In the genomic region with DNA sequence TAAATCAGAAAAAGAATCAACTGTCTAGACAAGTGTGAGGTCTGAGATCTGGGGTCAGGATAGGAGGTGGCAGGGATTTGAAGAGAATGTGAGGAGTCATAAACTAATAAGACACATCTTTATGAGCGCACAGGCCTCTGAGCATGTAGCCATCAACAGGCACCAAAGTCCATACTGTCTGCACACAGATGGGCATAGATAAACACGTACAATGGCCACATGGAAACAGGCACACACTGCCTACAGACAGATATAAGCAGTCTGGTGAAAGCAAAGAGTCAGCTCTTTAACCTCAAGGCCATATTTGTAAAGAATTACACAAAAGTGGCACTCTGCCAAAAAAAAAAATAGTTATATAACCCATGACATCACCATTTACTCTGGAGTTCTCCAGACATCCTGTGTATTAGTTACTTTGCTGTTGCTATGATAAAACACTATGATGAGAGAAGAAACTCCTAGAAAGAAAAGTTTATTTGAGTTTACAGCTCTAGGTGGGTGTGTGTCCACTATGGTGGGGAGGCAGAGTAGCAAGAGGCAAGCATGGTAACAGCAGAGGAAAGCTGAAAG, we compare ENCODE assay signal across 29 mouse cellular contexts.
DNase-seq lines count a peak whose midpoint lies in the region; ATAC-seq and TF ChIP-seq lines count a peak whose summit lies in the region.
"Had no signal": no experiment of that assay in that cellular context is flagged by ENCODE, and none has a peak within 500 bp of the region (broad histone marks: within the 10 kb centered on the region; RNA-seq: fewer than 3 reads in every experiment).

No protein-coding gene starts in this region.

- TF ChIP-seq POLR2A in kidney, adult 2 months (IDR thresholded peaks at IDR 0.05; ENCODE audit: low read depth, low read length) = no peak

- ATAC-seq in lung, embryonic 16.5 days (ENCODE audit: low read depth) = peak; percentile 48; the same call in 1 of the 2 replicates
- ATAC-seq in hindbrain, embryonic 16.5 days = no peak
- ATAC-seq: forebrain, embryonic 14.5 days; inflammation-experienced regulatory T-cells, adult 6 months; midbrain, embryonic 15.5 days had no signal

- H3K9me3 ChIP-seq in lung, embryonic 16.5 days (ENCODE audit: control insufficient read depth, low read length) = no peaks in the 10 kb centered on the region
- no peaks in the 10 kb centered on the region for H3K9me3 ChIP-seq in limb, embryonic 10.5 days (replicated peaks)
- no peaks in the 10 kb centered on the region for H3K9me3 ChIP-seq in hindbrain, embryonic 16.5 days (ENCODE audit: control insufficient read depth, low read length)
- H3K9me3 ChIP-seq: heart, embryonic 10.5 days; kidney, embryonic 15.5 days; midbrain, embryonic 10.5 days; midbrain, embryonic 15.5 days; neural tube, embryonic 15.5 days; stomach, embryonic 15.5 days had no signal

- H3K4me2 ChIP-seq in lung, embryonic 16.5 days (ENCODE audit: low read depth, low read length) = no peak overlapping the region
- H3K4me2 ChIP-seq in hindbrain, embryonic 16.5 days (ENCODE audit: low read length) = no peak overlapping the region
- H3K4me2 ChIP-seq: hindbrain, embryonic 14.5 days; kidney, embryonic 15.5 days; liver, embryonic 11.5 days; midbrain, embryonic 15.5 days; neural tube, embryonic 15.5 days; stomach, embryonic 15.5 days had no signal

- peak; percentile 44 for DNase-seq in kidney, adult 2 months
- DNase-seq in kidney, adult 18-20 months = no peak
- no peak for DNase-seq in lung, adult 18-20 months
- peak; percentile 61 for DNase-seq in adipocyte (ENCODE audit: low spot score)
- DNase-seq in limb, embryonic 10.5 days (ENCODE audit: low spot score) = no peak
- DNase-seq in left cerebral cortex, adult 18-20 months (ENCODE audit: low spot score in 2 of 2) = no peak
- DNase-seq: adrenal gland, adult 2 months; B cell, adult 2 months; cerebellum, adult 8-10 months; cerebellum, postnatal 25 days; gastrocnemius, postnatal 25 days; heart, postnatal 4 days; kidney, postnatal 25 days; lung, adult 2 months; right cerebral cortex, postnatal 25 days; thymus, adult 18-20 months; thymus, postnatal 25 days had no signal

- no peaks in the 10 kb centered on the region for H3K27me3 ChIP-seq in kidney, adult 2 months (replicated peaks; ENCODE audit: control insufficient read depth, insufficient read depth, low read length)
- peaks cover 9% of the 10 kb centered on the region for H3K27me3 ChIP-seq in lung, embryonic 16.5 days (ENCODE audit: control insufficient read depth, insufficient read depth, low read depth, low read length)
- no peaks in the 10 kb centered on the region for H3K27me3 ChIP-seq in limb, embryonic 10.5 days (ENCODE audit: low read depth, poor library complexity, severe bottlenecking)
- no peaks in the 10 kb centered on the region for H3K27me3 ChIP-seq in hindbrain, embryonic 16.5 days (replicated peaks; ENCODE audit: control insufficient read depth, insufficient read depth, low read length)
- H3K27me3 ChIP-seq: kidney, embryonic 15.5 days; midbrain, embryonic 15.5 days; neural tube, embryonic 15.5 days; stomach, embryonic 15.5 days had no signal

- H3K4me3 ChIP-seq in kidney, adult 2 months (ENCODE audit: insufficient read depth, low read depth, low read length) = no peak overlapping the region
- H3K4me3 ChIP-seq in lung, embryonic 16.5 days (ENCODE audit: low read length) = no peak overlapping the region
- no peak overlapping the region for H3K4me3 ChIP-seq in limb, embryonic 10.5 days
- H3K4me3 ChIP-seq in hindbrain, embryonic 16.5 days (ENCODE audit: low read length) = no peak overlapping the region
- H3K4me3 ChIP-seq: heart, embryonic 10.5 days; kidney, embryonic 15.5 days; midbrain, embryonic 10.5 days; midbrain, embryonic 15.5 days; neural tube, embryonic 15.5 days; stomach, embryonic 15.5 days had no signal

- 89% methylated on average over 2 of the region's 2 CpGs for WGBS in kidney, adult 2 months
- 71% methylated on average over 2 of the region's 2 CpGs for WGBS in lung, embryonic 16.5 days
- 84% methylated on average over 2 of the region's 2 CpGs for WGBS in limb, embryonic 10.5 days
- 80% methylated on average over 2 of the region's 2 CpGs for WGBS in hindbrain, embryonic 16.5 days

- no peak for TF ChIP-seq CTCF in kidney, adult 2 months (conservative IDR thresholded peaks at IDR 0.05; ENCODE audit: insufficient read depth, insufficient read length, low read depth, low read length)

- no peak overlapping the region for H3K9ac ChIP-seq in lung, embryonic 16.5 days (ENCODE audit: low read length)
- no peak overlapping the region for H3K9ac ChIP-seq in hindbrain, embryonic 16.5 days (ENCODE audit: low read depth, low read length)
- H3K9ac ChIP-seq: hindbrain, embryonic 14.5 days; kidney, embryonic 15.5 days; midbrain, embryonic 15.5 days; neural tube, embryonic 15.5 days; stomach, embryonic 15.5 days had no signal

- H3K4me1 ChIP-seq in kidney, adult 2 months (ENCODE audit: control insufficient read depth, insufficient read depth, low read length) = peaks cover 9% of the 10 kb centered on the region
- no peaks in the 10 kb centered on the region for H3K4me1 ChIP-seq in lung, embryonic 16.5 days (replicated peaks; ENCODE audit: control insufficient read depth, insufficient read depth, low read length)
- H3K4me1 ChIP-seq in limb, embryonic 10.5 days = peaks cover 22% of the 10 kb centered on the region
- no peaks in the 10 kb centered on the region for H3K4me1 ChIP-seq in hindbrain, embryonic 16.5 days (ENCODE audit: control insufficient read depth, insufficient read depth, low read depth, low read length)
- H3K4me1 ChIP-seq: heart, embryonic 10.5 days; midbrain, embryonic 10.5 days; midbrain, embryonic 15.5 days; stomach, embryonic 15.5 days had no signal

- no peaks in the 10 kb centered on the region for H3K36me3 ChIP-seq in kidney, adult 2 months (ENCODE audit: control insufficient read depth, insufficient read depth, low read length)
- no peaks in the 10 kb centered on the region for H3K36me3 ChIP-seq in lung, embryonic 16.5 days (ENCODE audit: control insufficient read depth, insufficient read depth, low read length)
- H3K36me3 ChIP-seq in limb, embryonic 10.5 days = no peaks in the 10 kb centered on the region
- H3K36me3 ChIP-seq in hindbrain, embryonic 16.5 days (ENCODE audit: control insufficient read depth, insufficient read depth, low read length) = no peaks in the 10 kb centered on the region
- H3K36me3 ChIP-seq: heart, embryonic 10.5 days; kidney, embryonic 15.5 days; midbrain, embryonic 10.5 days; midbrain, embryonic 15.5 days; neural tube, embryonic 15.5 days; stomach, embryonic 15.5 days had no signal

- no peak overlapping the region for H3K27ac ChIP-seq in kidney, adult 2 months (ENCODE audit: insufficient read depth, low read depth, low read length)
- no peak overlapping the region for H3K27ac ChIP-seq in lung, embryonic 16.5 days (ENCODE audit: low read length)
- H3K27ac ChIP-seq in limb, embryonic 10.5 days = peak overlapping the region; percentile 80; the same call in 1 of the 2 replicates
- no peak overlapping the region for H3K27ac ChIP-seq in hindbrain, embryonic 16.5 days (ENCODE audit: low read depth, low read length)
- H3K27ac ChIP-seq: heart, embryonic 10.5 days; hindbrain, embryonic 14.5 days; kidney, embryonic 15.5 days; midbrain, embryonic 10.5 days; midbrain, embryonic 15.5 days; neural tube, embryonic 15.5 days; stomach, embryonic 15.5 days had no signal

Comparison
In these comparisons a context has a peak if more than half of its experiments do, and no peak if none do; other contexts are left out.
1. DNase-seq: peak in kidney, adult 2 months (single experiment) and adipocyte (single experiment); none in kidney, adult 18-20 months (single experiment), lung, adult 18-20 months (0 of 2), limb, embryonic 10.5 days (single experiment) and left cerebral cortex, adult 18-20 months (0 of 2).